Mouse (Mus musculus) intestine, embryonic 14.5 days (tissue): ENCODE results near the gene Glb1l3. TPM values are rescaled to one million over a fixed set of nuclear protein-coding genes. Genes with fewer than 3 reads are reported as not detected.
A peak's percentile ranks its signal among the peaks of the same experiment; 100 is the strongest.

ENCODE experiments used
- ATAC-seq: fragments of 200-750 bp; cut with Nextera tagmentation; replicated peaks from 2 replicates; pipeline ENCODE4 v1.8.0; 2017; ENCODE audit warnings: low read depth, moderate number of reproducible peaks, moderate TSS enrichment, moderate library complexity; ENCODE audit not compliant: low FRiP score, low TSS enrichment
- DNase-seq: peaks from one replicate; pipeline ENCODE4 v3.0.0-alpha.2; 2018; ENCODE audit warnings: low spot score
- H3K27ac ChIP-seq: fragments of 300-500 bp; sonication (generic); 2 replicates; pipeline ENCODE4 v1.5.1; 2014; ENCODE audit warnings: low read depth, mild to moderate bottlenecking, control low read depth
- H3K27me3 ChIP-seq: fragments of 300-500 bp; sonication (generic); replicated peaks from 2 replicates; pipeline ENCODE4 v1.6.1; 2014; ENCODE audit warnings: low read length, control low read depth; ENCODE audit not compliant: control insufficient read depth, insufficient read depth
- H3K36me3 ChIP-seq: fragments of 300-500 bp; sonication (generic); 2 replicates; pipeline ENCODE4 v1.6.1; 2014; ENCODE audit warnings: low read length, control low read depth; ENCODE audit not compliant: control insufficient read depth, insufficient read depth
- H3K4me1 ChIP-seq: fragments of 300-500 bp; sonication (generic); replicated peaks from 2 replicates; pipeline ENCODE4 v1.6.1; 2014; ENCODE audit warnings: low read length, control low read depth, mixed read lengths; ENCODE audit not compliant: control insufficient read depth, insufficient read depth
- H3K4me2 ChIP-seq: fragments of 300-500 bp; sonication (generic); 2 replicates; pipeline ENCODE4 v1.6.1; 2014; ENCODE audit warnings: low read length
- H3K4me3 ChIP-seq: fragments of 300-500 bp; sonication (generic); 2 replicates; pipeline ENCODE4 v1.5.1; 2014; ENCODE audit warnings: low read depth, low read length, control low read depth, mixed read lengths
- H3K9ac ChIP-seq: fragments of 300-500 bp; sonication (generic); 2 replicates; pipeline ENCODE4 v1.6.1; 2014; ENCODE audit warnings: mild to moderate bottlenecking, low read length
- H3K9me3 ChIP-seq: fragments of 300-500 bp; sonication (generic); 2 replicates; pipeline ENCODE4 v1.6.1; 2016; ENCODE audit warnings: low read length, control low read depth; ENCODE audit not compliant: control insufficient read depth
- WGBS: fragments of 180-500 bp; shearing (Covaris S2); extraction: QIAGEN DNeasy Blood & Tissue Kit; methylation state at CpG from one replicate; pipeline ENCODE4 v1.1.7; 2014; 5-methylcytosine and 5-hydroxymethylcytosine counted together
- polyA plus RNA-seq: library from polyadenylated mRNA; unstranded; fragments of >200 nt; fragmentation: Nextera tagmentation; extraction: Ambion mirVana; gene quantifications from 2 replicates; pipeline ENCODE4 v1.2.1, GENCODE M21; 2014

Glb1l3 gene
- polyA plus RNA-seq, 1 experiment from 2014 or later, result not detected

- H3K36me3 ChIP-seq, result no peaks in the 10 kb centered on the region
- no peak for DNase-seq
- WGBS, result 83% methylated on average over 3 of the region's 3 CpGs
Measured at GRCm38 (mm10) chr9:26798205-26798604, 62.5 kb downstream of the Glb1l3 start.

GRCm38 (mm10) chr9:26792829-26793228 lies 67.9 kb downstream of the Glb1l3 start:
- Histone ChIP-seq H3K27me3 (no peaks in the 10 kb centered on the region), H3K4me3 (no peak overlapping the region), H3K27ac (no peak overlapping the region), H3K4me2 (no peak overlapping the region), H3K9ac (no peak overlapping the region), H3K9me3 (no peaks in the 10 kb centered on the region), H3K36me3 (no peaks in the 10 kb centered on the region), H3K4me1 (no peaks in the 10 kb centered on the region)
- WGBS, result 81% methylated on average over 3 of the region's 3 CpGs
- ATAC-seq (no peak), DNase-seq (no peak)

More at GRCm38 (mm10) chr9:26798205-26798604, 62.5 kb downstream of the Glb1l3 start:
- Histone ChIP-seq H3K4me2 (no peak overlapping the region), H3K9ac (no peak overlapping the region), H3K27me3 (no peaks in the 10 kb centered on the region), H3K4me3 (no peak overlapping the region), H3K9me3 (no peaks in the 10 kb centered on the region), H3K4me1 (no peaks in the 10 kb centered on the region), H3K27ac (no peak overlapping the region)
- ATAC-seq, result no peak

GRCm38 (mm10) chr9:26783414-26783975 lies 77.2 kb downstream of the Glb1l3 start:
- ATAC-seq (no peak), DNase-seq (no peak)
- 66% methylated on average over 7 of the region's 7 CpGs for WGBS
- Histone ChIP-seq H3K4me1 (no peaks in the 10 kb centered on the region), H3K4me2 (no peak overlapping the region), H3K9ac (no peak overlapping the region), H3K36me3 (no peaks in the 10 kb centered on the region), H3K27ac (no peak overlapping the region), H3K9me3 (no peaks in the 10 kb centered on the region), H3K27me3 (no peaks in the 10 kb centered on the region), H3K4me3 (no peak overlapping the region)

GRCm38 (mm10) chr9:26778421-26778820 lies 82.3 kb downstream of the Glb1l3 start:
- 76% methylated on average over 7 of the region's 7 CpGs for WGBS
- no peak overlapping the region for H3K9ac ChIP-seq
- H3K9me3 ChIP-seq, result no peaks in the 10 kb centered on the region
- no peaks in the 10 kb centered on the region for H3K4me1 ChIP-seq
- no peak for DNase-seq
- no peak overlapping the region for H3K4me2 ChIP-seq
- ATAC-seq, result no peak
- H3K27me3 ChIP-seq, result no peaks in the 10 kb centered on the region
- no peak overlapping the region for H3K4me3 ChIP-seq
- no peaks in the 10 kb centered on the region for H3K36me3 ChIP-seq
- H3K27ac ChIP-seq, result no peak overlapping the region

- ATAC-seq (0 out of 2 replicates have a peak, but pooled peaks have one; percentile 8), DNase-seq (peak; percentile 53)
- no peaks in the 10 kb centered on the region for H3K4me1 ChIP-seq
- no peak overlapping the region for H3K4me3 ChIP-seq
- H3K27me3 ChIP-seq, result no peaks in the 10 kb centered on the region
- WGBS, result 65% methylated on average over 6 of the region's 6 CpGs
- no peak overlapping the region for H3K9ac ChIP-seq
- H3K9me3 ChIP-seq, result no peaks in the 10 kb centered on the region
- no peak overlapping the region for H3K4me2 ChIP-seq
- H3K27ac ChIP-seq, result no peak overlapping the region
- no peaks in the 10 kb centered on the region for H3K36me3 ChIP-seq
Measured at GRCm38 (mm10) chr9:26776122-26776902, 84.4 kb downstream of the Glb1l3 start.

GRCm38 (mm10) chr9:26775700-26776099 lies 85.0 kb downstream of the Glb1l3 start:
- WGBS, result 84% methylated on average over 2 of the region's 2 CpGs
- H3K27ac ChIP-seq, result no peak overlapping the region

GRCm38 (mm10) chr9:26768181-26768580 lies 92.5 kb downstream of the Glb1l3 start:
- DNase-seq (peak; percentile 2), ATAC-seq (no peak)
- Histone ChIP-seq H3K36me3 (no peaks in the 10 kb centered on the region), H3K4me3 (no peak overlapping the region), H3K27me3 (no peaks in the 10 kb centered on the region), H3K27ac (no peak overlapping the region), H3K4me1 (no peaks in the 10 kb centered on the region), H3K4me2 (no peak overlapping the region), H3K9me3 (no peaks in the 10 kb centered on the region), H3K9ac (no peak overlapping the region)
- WGBS, result 76% methylated on average over 3 of the region's 3 CpGs

More at GRCm38 (mm10) chr9:26775700-26776099, 85.0 kb downstream of the Glb1l3 start:
- H3K4me2 ChIP-seq, result no peak overlapping the region
- no peak for DNase-seq
- H3K9me3 ChIP-seq, result no peaks in the 10 kb centered on the region
- no peaks in the 10 kb centered on the region for H3K4me1 ChIP-seq
- no peaks in the 10 kb centered on the region for H3K27me3 ChIP-seq
- ATAC-seq, result no peak
- no peak overlapping the region for H3K4me3 ChIP-seq
- H3K9ac ChIP-seq, result no peak overlapping the region
- no peaks in the 10 kb centered on the region for H3K36me3 ChIP-seq
